ENCODE assay signal across 20 mouse cellular contexts in genomic region chr1:19218221-19218620, GRCm38 (mm10). TPM values are rescaled to one million over a fixed set of nuclear protein-coding genes. Genes with fewer than 3 reads are reported as not detected.
A peak's percentile ranks its signal among the peaks of the same experiment; 100 is the strongest.
DNase-seq lines count a peak whose midpoint lies in the region; ATAC-seq and TF ChIP-seq lines count a peak whose summit lies in the region.
"Had no signal": no experiment of that assay in that cellular context is flagged by ENCODE, and none has a peak within 500 bp of the region (broad histone marks: within the 10 kb centered on the region; RNA-seq: fewer than 3 reads in every experiment).

No protein-coding gene starts in this region.

- peaks cover 90% of the 10 kb centered on the region for H3K27me3 ChIP-seq in forebrain, embryonic 14.5 days (replicated peaks; ENCODE audit: control insufficient read depth, insufficient read depth, low read length)
- H3K27me3 ChIP-seq in forebrain, postnatal 0 days (ENCODE audit: insufficient read depth, low read length) = peaks cover 95% of the 10 kb centered on the region
- H3K27me3 ChIP-seq in embryonic facial prominence, embryonic 11.5 days (ENCODE audit: control insufficient read depth, insufficient read depth, low read length) = peaks cover 53% of the 10 kb centered on the region
- H3K27me3 ChIP-seq in limb, embryonic 12.5 days = peaks cover 82% of the 10 kb centered on the region
- peaks cover 92% of the 10 kb centered on the region for H3K27me3 ChIP-seq in neural tube, embryonic 12.5 days (replicated peaks)

- no peaks in the 10 kb centered on the region for H3K4me1 ChIP-seq in forebrain, embryonic 14.5 days (ENCODE audit: control insufficient read depth, insufficient read depth, low read length)
- no peaks in the 10 kb centered on the region for H3K4me1 ChIP-seq in forebrain, postnatal 0 days (ENCODE audit: insufficient read depth)
- no peaks in the 10 kb centered on the region for H3K4me1 ChIP-seq in embryonic facial prominence, embryonic 11.5 days (ENCODE audit: control insufficient read depth, insufficient read depth, low read length)
- H3K4me1 ChIP-seq in limb, embryonic 12.5 days (replicated peaks) = peaks cover 14% of the 10 kb centered on the region; the same call in 1 of the 2 replicates
- peaks cover 3% of the 10 kb centered on the region; the same call in 1 of the 2 replicates for H3K4me1 ChIP-seq in neural tube, embryonic 12.5 days

- TF ChIP-seq CTCF in forebrain, postnatal 0 days (IDR thresholded peaks at IDR 0.05; ENCODE audit: low read depth) = no peak

- H3K36me3 ChIP-seq in forebrain, embryonic 14.5 days (ENCODE audit: control insufficient read depth, insufficient read depth, low read length) = no peaks in the 10 kb centered on the region
- no peaks in the 10 kb centered on the region for H3K36me3 ChIP-seq in forebrain, postnatal 0 days (ENCODE audit: insufficient read depth)
- no peaks in the 10 kb centered on the region for H3K36me3 ChIP-seq in embryonic facial prominence, embryonic 11.5 days (replicated peaks; ENCODE audit: control insufficient read depth, insufficient read depth, low read depth, low read length)
- H3K36me3 ChIP-seq in limb, embryonic 12.5 days = no peaks in the 10 kb centered on the region
- H3K36me3 ChIP-seq in neural tube, embryonic 12.5 days = no peaks in the 10 kb centered on the region

- H3K27ac ChIP-seq in forebrain, embryonic 14.5 days (ENCODE audit: low read depth, low read length) = no peak overlapping the region
- H3K27ac ChIP-seq in forebrain, postnatal 0 days (ENCODE audit: low read depth, low read length) = no peak overlapping the region
- no peak overlapping the region for H3K27ac ChIP-seq in embryonic facial prominence, embryonic 11.5 days (replicated peaks; ENCODE audit: low read depth, low read length)
- no peak overlapping the region for H3K27ac ChIP-seq in limb, embryonic 12.5 days
- H3K27ac ChIP-seq in neural tube, embryonic 12.5 days = no peak overlapping the region
- H3K27ac ChIP-seq: stomach, postnatal 0 days had no signal

- H3K4me3 ChIP-seq in forebrain, embryonic 14.5 days (ENCODE audit: low read depth, low read length) = no peak overlapping the region
- H3K4me3 ChIP-seq in forebrain, postnatal 0 days (ENCODE audit: low read depth, low read length) = no peak overlapping the region
- no peak overlapping the region for H3K4me3 ChIP-seq in embryonic facial prominence, embryonic 11.5 days (ENCODE audit: low read depth, low read length)
- H3K4me3 ChIP-seq in limb, embryonic 12.5 days (replicated peaks) = no peak overlapping the region; the same call in 1 of the 2 replicates
- no peak overlapping the region for H3K4me3 ChIP-seq in neural tube, embryonic 12.5 days
- H3K4me3 ChIP-seq: myocyte had no signal

- no peak overlapping the region for H3K9ac ChIP-seq in forebrain, embryonic 14.5 days (ENCODE audit: low read length)
- H3K9ac ChIP-seq in forebrain, postnatal 0 days = no peak overlapping the region
- no peak overlapping the region; the same call in 1 of the 2 replicates for H3K9ac ChIP-seq in embryonic facial prominence, embryonic 11.5 days (replicated peaks; ENCODE audit: low read length)
- no peak overlapping the region for H3K9ac ChIP-seq in limb, embryonic 12.5 days (replicated peaks)
- H3K9ac ChIP-seq in neural tube, embryonic 12.5 days = no peak overlapping the region

- ATAC-seq in forebrain, embryonic 14.5 days = no peak
- no peak for ATAC-seq in forebrain, postnatal 0 days
- ATAC-seq in embryonic facial prominence, embryonic 11.5 days (replicated peaks; ENCODE audit: insufficient number of reproducible peaks, low FRiP score, low TSS enrichment, low read depth) = no peak
- no peak for ATAC-seq in limb, embryonic 12.5 days (ENCODE audit: insufficient number of reproducible peaks, insufficient read depth, low FRiP score, low TSS enrichment, low read depth)
- ATAC-seq in neural tube, embryonic 12.5 days (ENCODE audit: low FRiP score, low read depth) = no peak
- ATAC-seq: inflammation-experienced regulatory T-cells, adult 6 months had no signal

- H3K9me3 ChIP-seq in forebrain, embryonic 14.5 days (replicated peaks; ENCODE audit: control insufficient read depth, low read length) = no peaks in the 10 kb centered on the region
- no peaks in the 10 kb centered on the region for H3K9me3 ChIP-seq in forebrain, postnatal 0 days (ENCODE audit: low read length)
- no peaks in the 10 kb centered on the region for H3K9me3 ChIP-seq in embryonic facial prominence, embryonic 11.5 days (replicated peaks; ENCODE audit: control insufficient read depth, low read length)
- H3K9me3 ChIP-seq in limb, embryonic 12.5 days = no peaks in the 10 kb centered on the region
- no peaks in the 10 kb centered on the region for H3K9me3 ChIP-seq in neural tube, embryonic 12.5 days

- WGBS in forebrain, embryonic 14.5 days = 2% methylated on average over 7 of the region's 7 CpGs
- 6% methylated on average over 7 of the region's 7 CpGs for WGBS in forebrain, postnatal 0 days
- WGBS in embryonic facial prominence, embryonic 11.5 days = 17% methylated on average over 7 of the region's 7 CpGs
- WGBS in limb, embryonic 12.5 days = 3% methylated on average over 7 of the region's 7 CpGs
- 2% methylated on average over 7 of the region's 7 CpGs for WGBS in neural tube, embryonic 12.5 days

- H3K4me2 ChIP-seq in forebrain, embryonic 14.5 days (ENCODE audit: low read length) = no peak overlapping the region
- no peak overlapping the region for H3K4me2 ChIP-seq in forebrain, postnatal 0 days (ENCODE audit: low read depth)
- no peak overlapping the region for H3K4me2 ChIP-seq in embryonic facial prominence, embryonic 11.5 days (ENCODE audit: low read depth, low read length)
- peak overlapping the region; percentile 57 for H3K4me2 ChIP-seq in limb, embryonic 12.5 days
- H3K4me2 ChIP-seq in neural tube, embryonic 12.5 days (replicated peaks) = peak overlapping the region; percentile 61

- peak; percentile 0 for DNase-seq in forebrain, embryonic 14.5 days (ENCODE audit: low spot score)
- no peak for DNase-seq in forebrain, postnatal 0 days
- DNase-seq in embryonic facial prominence, embryonic 11.5 days (ENCODE audit: low spot score) = peak; percentile 6
- DNase-seq in spleen, adult 18-20 months = no peak
- no peak for DNase-seq in lung, postnatal 14 days
- no peak for DNase-seq in frontal cortex, postnatal 36 days (ENCODE audit: low spot score in 2 of 2)
- DNase-seq: adrenal gland, postnatal 10 days; kidney, postnatal 10 days; layer of hippocampus, adult 9-11 months; left cerebral cortex, postnatal 4 days; lung, postnatal 4 days; thymus, postnatal 4 days had no signal

RNA-seq across cellular contexts. Expression of gene Tfap2b, which starts 9.5 kb away (rescaled TPM):
- polyA plus RNA-seq in forebrain, embryonic 14.5 days (2014; fragmentation: Nextera tagmentation; extraction: Ambion mirVana) = 0.60 and 1.5 TPM in 2 replicates
- total RNA-seq in forebrain, postnatal 0 days (2014; rRNA removed) = 1.0 and 1.6 TPM in 2 replicates
- polyA plus RNA-seq in forebrain, postnatal 0 days (2015; fragmentation: Nextera tagmentation; extraction: Ambion mirVana) = 1.5 and 1.8 TPM in 2 replicates
- 22.9 and 29.1 TPM in 2 replicates for polyA plus RNA-seq in embryonic facial prominence, embryonic 11.5 days (2014; fragmentation: Nextera tagmentation; extraction: Ambion mirVana)
- 49.9 and 52.6 TPM in 2 replicates for polyA plus RNA-seq in limb, embryonic 12.5 days (2016; fragmentation: Nextera tagmentation; extraction: Ambion mirVana)
- 78.6 and 88.6 TPM in 2 replicates for polyA plus RNA-seq in neural tube, embryonic 12.5 days (2016; fragmentation: Nextera tagmentation; extraction: Ambion mirVana)
- total RNA-seq: ES-E14 had no signal
- polyA plus RNA-seq: inflammation-experienced regulatory T-cells, adult 6 months; liver, embryonic 16.5 days; myocyte; spleen, adult 2 months; stomach, postnatal 0 days had no signal

Comparison
In these comparisons a context has a peak if more than half of its experiments do, and no peak if none do; other contexts are left out.
1. DNase-seq: peak in forebrain, embryonic 14.5 days (single experiment) and embryonic facial prominence, embryonic 11.5 days (single experiment); none in forebrain, postnatal 0 days (single experiment), spleen, adult 18-20 months (0 of 2), lung, postnatal 14 days (single experiment) and frontal cortex, postnatal 36 days (0 of 2).
2. H3K4me2 ChIP-seq: peak in limb, embryonic 12.5 days (single experiment) and neural tube, embryonic 12.5 days (single experiment); none in forebrain, embryonic 14.5 days (single experiment), forebrain, postnatal 0 days (single experiment) and embryonic facial prominence, embryonic 11.5 days (single experiment).